Mouse (Mus musculus) forebrain, embryonic 15.5 days (tissue): ENCODE measurements around the gene Sirt5. TPM values are rescaled to one million over a fixed set of nuclear protein-coding genes. Genes with fewer than 3 reads are reported as not detected.
A peak's percentile ranks its signal among the peaks of the same experiment; 100 is the strongest.

Source experiments
- ATAC-seq: fragments of 200-750 bp; cut with Nextera tagmentation; replicated peaks from 2 replicates; pipeline ENCODE4 v1.8.0; 2017; ENCODE audit warnings: mild to moderate bottlenecking, moderate TSS enrichment, moderate library complexity
- H3K27ac ChIP-seq: fragments of 300-500 bp; sonication (generic); replicated peaks from 2 replicates; pipeline ENCODE4 v1.5.1; 2015; ENCODE audit warnings: mild to moderate bottlenecking, inconsistent platforms
- H3K27me3 ChIP-seq: fragments of 300-500 bp; sonication (generic); 2 replicates; pipeline ENCODE4 v1.6.1; 2015; ENCODE audit warnings: inconsistent platforms
- H3K36me3 ChIP-seq: fragments of 300-500 bp; sonication (generic); 2 replicates; pipeline ENCODE4 v1.6.1; 2015; ENCODE audit warnings: mild to moderate bottlenecking, inconsistent platforms
- H3K4me1 ChIP-seq: fragments of 300-500 bp; sonication (generic); 2 replicates; pipeline ENCODE4 v1.6.1; 2015; ENCODE audit warnings: inconsistent platforms
- H3K4me2 ChIP-seq: fragments of 300-500 bp; sonication (generic); replicated peaks from 2 replicates; pipeline ENCODE4 v1.6.1; 2015; ENCODE audit warnings: mild to moderate bottlenecking, inconsistent platforms
- H3K4me3 ChIP-seq: fragments of 300-500 bp; sonication (generic); 2 replicates; pipeline ENCODE4 v1.5.1; 2015; ENCODE audit warnings: mild to moderate bottlenecking, inconsistent platforms
- H3K9ac ChIP-seq: fragments of 300-500 bp; sonication (generic); replicated peaks from 2 replicates; pipeline ENCODE4 v1.6.1; 2015; ENCODE audit warnings: mild to moderate bottlenecking, inconsistent platforms
- H3K9me3 ChIP-seq: fragments of 300-500 bp; sonication (generic); 2 replicates; pipeline ENCODE4 v1.6.1; 2016; ENCODE audit warnings: inconsistent platforms
- WGBS: fragments of 180-500 bp; shearing (Covaris S2); methylation state at CpG from one replicate; pipeline ENCODE4 v1.1.7; 2015; ENCODE audit warnings: mixed read lengths; 5-methylcytosine and 5-hydroxymethylcytosine counted together
- polyA plus RNA-seq: library from polyadenylated mRNA; unstranded; fragments of >200 nt; fragmentation: Nextera tagmentation; extraction: Ambion mirVana; gene quantifications from 2 replicates; pipeline ENCODE4 v1.2.1, GENCODE M21; 2015

The Sirt5 gene
- 42.8 and 44.4 TPM in 2 replicates for polyA plus RNA-seq

- Histone ChIP-seq H3K36me3 (no peaks in the 10 kb centered on the region), H3K27me3 (no peaks in the 10 kb centered on the region), H3K9me3 (no peaks in the 10 kb centered on the region), H3K4me2 (peak within 1 kb of the TSS; percentile 89), H3K9ac (peak within 1 kb of the TSS; percentile 69), H3K27ac (peak within 1 kb of the TSS; percentile 80), H3K4me1 (peaks cover 18% of the 10 kb centered on the region), H3K4me3 (peak within 1 kb of the TSS; percentile 64)
- ATAC-seq, result peak; percentile 96
- WGBS, result 13% methylated on average over 42 of the region's 42 CpGs
Measured at GRCm38 (mm10) chr13:43364985-43365824, at the start of gene Sirt5. TSS of gene Sirt5 (plus strand) at chr13:43365496.

- H3K4me3 ChIP-seq, result no peak overlapping the region
- H3K27me3 ChIP-seq, result no peaks in the 10 kb centered on the region
- ATAC-seq, result no peak
Measured at GRCm38 (mm10) chr13:43317411-43317810, 47.9 kb upstream of the Sirt5 start.

GRCm38 (mm10) chr13:43319396-43319795 lies 45.9 kb upstream of the Sirt5 start:
- H3K36me3 ChIP-seq, result no peaks in the 10 kb centered on the region
- ATAC-seq, result no peak
- 77% methylated on average over 3 of the region's 3 CpGs for WGBS
- H3K9ac ChIP-seq, result no peak overlapping the region
- no peaks in the 10 kb centered on the region for H3K4me1 ChIP-seq
- no peak overlapping the region for H3K4me2 ChIP-seq
- H3K27ac ChIP-seq, result no peak overlapping the region
- no peaks in the 10 kb centered on the region for H3K9me3 ChIP-seq
- H3K4me3 ChIP-seq, result no peak overlapping the region
- H3K27me3 ChIP-seq, result no peaks in the 10 kb centered on the region

More at GRCm38 (mm10) chr13:43317411-43317810, 47.9 kb upstream of the Sirt5 start:
- WGBS, result 72% methylated on average over 5 of the region's 5 CpGs
- Histone ChIP-seq H3K9ac (no peak overlapping the region), H3K9me3 (no peaks in the 10 kb centered on the region), H3K4me1 (no peaks in the 10 kb centered on the region), H3K4me2 (no peak overlapping the region), H3K27ac (no peak overlapping the region), H3K36me3 (no peaks in the 10 kb centered on the region)

- H3K4me1 ChIP-seq, result no peaks in the 10 kb centered on the region
Measured at GRCm38 (mm10) chr13:43321492-43321891, 43.8 kb upstream of the Sirt5 start.

GRCm38 (mm10) chr13:43325427-43325826 lies 39.9 kb upstream of the Sirt5 start:
- Histone ChIP-seq H3K4me3 (no peak overlapping the region), H3K27me3 (no peaks in the 10 kb centered on the region), H3K9me3 (no peaks in the 10 kb centered on the region), H3K36me3 (no peaks in the 10 kb centered on the region), H3K4me2 (no peak overlapping the region), H3K9ac (no peak overlapping the region), H3K4me1 (no peaks in the 10 kb centered on the region), H3K27ac (no peak overlapping the region)
- ATAC-seq, result no peak
- WGBS, result 78% methylated on average over 1 of the region's 1 CpGs

More at GRCm38 (mm10) chr13:43321492-43321891, 43.8 kb upstream of the Sirt5 start:
- H3K4me3 ChIP-seq, result no peak overlapping the region
- WGBS, result 71% methylated on average over 2 of the region's 2 CpGs
- no peaks in the 10 kb centered on the region for H3K36me3 ChIP-seq
- no peaks in the 10 kb centered on the region for H3K27me3 ChIP-seq
- H3K27ac ChIP-seq, result no peak overlapping the region
- H3K9ac ChIP-seq, result no peak overlapping the region
- no peaks in the 10 kb centered on the region for H3K9me3 ChIP-seq
- ATAC-seq, result no peak
- H3K4me2 ChIP-seq, result no peak overlapping the region

- H3K4me2 ChIP-seq, result no peak overlapping the region
- no peak overlapping the region for H3K4me3 ChIP-seq
- no peaks in the 10 kb centered on the region for H3K4me1 ChIP-seq
- no peaks in the 10 kb centered on the region for H3K36me3 ChIP-seq
- 74% methylated on average over 11 of the region's 11 CpGs for WGBS
- no peaks in the 10 kb centered on the region for H3K27me3 ChIP-seq
- H3K27ac ChIP-seq, result no peak overlapping the region
- H3K9me3 ChIP-seq, result no peaks in the 10 kb centered on the region
- no peak for ATAC-seq
- H3K9ac ChIP-seq, result no peak overlapping the region
Measured at GRCm38 (mm10) chr13:43331721-43332444, 33.4 kb upstream of the Sirt5 start.

GRCm38 (mm10) chr13:43332591-43332990 lies 32.7 kb upstream of the Sirt5 start:
- Histone ChIP-seq H3K9me3 (no peaks in the 10 kb centered on the region), H3K4me1 (no peaks in the 10 kb centered on the region), H3K9ac (no peak overlapping the region), H3K4me2 (no peak overlapping the region), H3K27me3 (no peaks in the 10 kb centered on the region), H3K36me3 (no peaks in the 10 kb centered on the region), H3K27ac (no peak overlapping the region), H3K4me3 (no peak overlapping the region)
- 51% methylated on average over 7 of the region's 7 CpGs for WGBS
- no peak for ATAC-seq

GRCm38 (mm10) chr13:43336425-43337221 lies 28.7 kb upstream of the Sirt5 start:
- Histone ChIP-seq H3K27me3 (no peaks in the 10 kb centered on the region), H3K4me3 (no peak overlapping the region), H3K27ac (no peak overlapping the region), H3K4me1 (no peaks in the 10 kb centered on the region), H3K36me3 (no peaks in the 10 kb centered on the region), H3K9me3 (no peaks in the 10 kb centered on the region), H3K4me2 (no peak overlapping the region), H3K9ac (no peak overlapping the region)
- 85% methylated on average over 12 of the region's 12 CpGs for WGBS
- no peak for ATAC-seq

- Histone ChIP-seq H3K27ac (no peak overlapping the region), H3K4me3 (no peak overlapping the region), H3K27me3 (no peaks in the 10 kb centered on the region), H3K4me2 (no peak overlapping the region), H3K9me3 (no peaks in the 10 kb centered on the region), H3K9ac (no peak overlapping the region), H3K4me1 (no peaks in the 10 kb centered on the region), H3K36me3 (no peaks in the 10 kb centered on the region)
- WGBS, result 93% methylated on average over 8 of the region's 8 CpGs
- no peak for ATAC-seq
Measured at GRCm38 (mm10) chr13:43338001-43338400, 27.3 kb upstream of the Sirt5 start.

- 41% methylated on average over 4 of the region's 4 CpGs for WGBS
- no peak overlapping the region for H3K27ac ChIP-seq
- ATAC-seq, result no peak
Measured at GRCm38 (mm10) chr13:43338632-43339031, 26.7 kb upstream of the Sirt5 start.

GRCm38 (mm10) chr13:43346825-43347224 lies 18.5 kb upstream of the Sirt5 start:
- H3K4me1 ChIP-seq, result no peaks in the 10 kb centered on the region
- no peak overlapping the region for H3K9ac ChIP-seq
- no peaks in the 10 kb centered on the region for H3K27me3 ChIP-seq
- no peaks in the 10 kb centered on the region for H3K9me3 ChIP-seq
- no peak for ATAC-seq
- no peak overlapping the region for H3K27ac ChIP-seq
- H3K4me2 ChIP-seq, result no peak overlapping the region
- no peak overlapping the region for H3K4me3 ChIP-seq
- no peaks in the 10 kb centered on the region for H3K36me3 ChIP-seq

More at GRCm38 (mm10) chr13:43338632-43339031, 26.7 kb upstream of the Sirt5 start:
- no peaks in the 10 kb centered on the region for H3K36me3 ChIP-seq
- H3K4me2 ChIP-seq, result no peak overlapping the region
- no peaks in the 10 kb centered on the region for H3K4me1 ChIP-seq
- H3K4me3 ChIP-seq, result no peak overlapping the region
- no peak overlapping the region for H3K9ac ChIP-seq
- no peaks in the 10 kb centered on the region for H3K9me3 ChIP-seq
- no peaks in the 10 kb centered on the region for H3K27me3 ChIP-seq

GRCm38 (mm10) chr13:43349376-43349775 lies 15.9 kb upstream of the Sirt5 start:
- Histone ChIP-seq H3K27me3 (no peaks in the 10 kb centered on the region), H3K36me3 (no peaks in the 10 kb centered on the region), H3K4me2 (no peak overlapping the region), H3K9ac (no peak overlapping the region), H3K4me3 (no peak overlapping the region), H3K4me1 (no peaks in the 10 kb centered on the region), H3K9me3 (no peaks in the 10 kb centered on the region), H3K27ac (no peak overlapping the region)
- no peak for ATAC-seq
- 82% methylated on average over 8 of the region's 8 CpGs for WGBS
